Mouse (Mus musculus): Measurements from ENCODE around the gene Ikzf4. TPM values are rescaled to one million over a fixed set of nuclear protein-coding genes. Genes with fewer than 3 reads are reported as not detected.
A peak's percentile ranks its signal among the peaks of the same experiment; 100 is the strongest.
"Not testable (repeated sequence)": the region's sequence is repeated elsewhere in the genome, so short reads cannot be mapped to it uniquely, and the experiment has no call there.

Ikzf4 gene
- polyA plus RNA-seq, 1 experiment from 2014 or later: 1.4 TPM

DNA sequence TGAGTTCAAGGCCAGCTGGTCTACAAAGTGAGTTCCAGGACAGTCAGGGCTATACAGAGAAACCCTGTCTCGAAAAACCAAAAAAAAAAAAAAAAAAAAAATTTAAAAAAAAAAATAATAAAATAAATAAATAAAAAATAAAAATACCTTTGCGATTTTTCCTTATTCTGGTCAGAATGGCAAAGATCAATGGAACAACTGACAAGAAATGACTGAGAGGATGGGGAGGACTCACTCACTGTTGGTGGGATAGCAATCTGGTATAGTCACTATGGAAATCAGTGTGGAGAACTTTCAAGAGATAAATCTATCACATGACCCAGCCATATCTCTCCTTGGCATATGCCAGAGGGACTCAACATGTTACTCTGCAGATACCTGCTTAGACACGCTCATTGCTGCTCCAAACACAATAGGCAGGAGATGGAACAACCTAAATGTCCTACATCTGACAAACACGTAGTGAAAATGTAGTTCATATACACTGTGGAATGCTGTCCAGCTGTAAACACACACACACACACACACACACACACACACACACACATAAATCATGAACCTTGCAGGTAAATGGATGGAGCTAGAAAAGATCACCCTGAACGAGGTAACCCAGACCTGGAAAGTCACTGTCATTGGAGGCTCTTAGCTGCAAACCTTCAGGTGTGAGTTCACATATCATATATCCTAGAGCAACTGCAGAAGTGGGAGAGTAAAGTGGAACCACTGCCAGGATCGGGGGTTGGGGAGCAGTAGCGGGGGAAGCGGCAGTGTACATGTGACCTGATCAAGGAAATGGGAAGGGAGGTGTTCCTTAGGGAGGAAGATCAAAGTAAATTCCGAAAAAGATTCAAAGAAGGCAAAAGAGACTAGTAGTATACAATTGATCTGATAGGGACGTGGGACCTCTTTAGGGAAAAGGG is 18.1 kb downstream of the Ikzf4 start:
- H3K27me3 ChIP-seq (ENCODE audit: insufficient read depth, low read length): no peaks in the 10 kb centered on the region
- H3K36me3 ChIP-seq (ENCODE audit: insufficient read depth, low read length): peaks cover 23% of the 10 kb centered on the region
- H3K4me1 ChIP-seq (ENCODE audit: insufficient read depth, low read length): peaks cover 7% of the 10 kb centered on the region
- no peak overlapping the region for H3K27ac ChIP-seq (ENCODE audit: low read length)
- WGBS: 74% methylated on average over 10 of the region's 10 CpGs
- ATAC-seq (ENCODE audit: low FRiP score, low TSS enrichment): no peak
- H3K9ac ChIP-seq (replicated peaks; ENCODE audit: low read length): no peak overlapping the region
- no peak overlapping the region for H3K4me3 ChIP-seq (ENCODE audit: low read length)
- H3K9me3 ChIP-seq (ENCODE audit: low read length): no peaks in the 10 kb centered on the region
- no peak overlapping the region for H3K4me2 ChIP-seq (replicated peaks; ENCODE audit: low read depth, low read length)

DNA sequence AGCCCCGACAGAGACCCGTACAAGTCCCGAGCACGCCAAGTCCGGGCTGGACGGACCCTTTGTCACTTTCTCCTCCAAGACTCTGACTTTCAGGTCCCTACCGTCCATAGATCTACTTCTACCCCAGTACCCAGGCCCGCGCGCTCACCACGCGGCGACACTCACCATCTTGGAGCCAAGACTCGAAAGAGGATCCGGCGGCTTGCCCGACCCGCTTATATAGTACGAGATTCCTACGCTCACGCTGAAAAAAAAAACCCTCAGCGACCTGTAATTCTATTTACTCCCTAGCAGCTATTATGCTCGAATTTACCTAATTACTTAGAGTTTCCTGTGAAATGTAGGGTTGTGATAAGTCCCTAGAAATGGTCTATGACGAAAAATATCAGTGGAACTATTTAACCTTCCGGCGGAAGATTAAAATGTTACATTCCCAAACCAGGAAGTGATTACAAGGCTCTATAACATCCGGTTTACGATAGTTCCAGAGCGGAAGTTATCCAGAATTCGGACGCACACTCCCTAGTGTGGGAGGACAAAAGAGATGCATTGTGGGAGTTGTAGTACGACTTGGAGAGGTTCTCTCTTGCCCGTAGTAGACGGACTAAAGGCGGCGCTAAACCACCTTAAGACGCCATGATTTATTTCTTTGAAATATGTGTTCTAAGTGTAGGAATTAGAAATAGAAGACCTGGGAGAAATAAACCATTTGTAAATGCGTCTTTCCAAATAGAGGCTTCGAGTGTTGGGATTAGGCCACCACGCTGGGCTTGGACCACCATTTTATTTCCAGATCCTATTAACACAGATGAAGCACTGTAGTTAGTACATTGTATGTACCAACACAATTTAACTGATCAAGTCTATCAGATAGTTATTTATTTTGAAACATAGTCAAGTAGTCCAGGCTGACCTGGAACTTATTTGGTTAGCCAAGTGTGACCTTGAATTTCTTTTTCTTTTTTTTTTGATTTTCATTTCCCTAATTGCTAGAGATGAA is 19.2 kb downstream of the Ikzf4 start, which contains the start of gene Rps26:
TSS of gene Rps26 (minus strand) at position 437 of the 1,000 bp plus-strand sequence.
- 1% methylated on average over 40 of the region's 40 CpGs for WGBS
- ATAC-seq (ENCODE audit: low FRiP score, low TSS enrichment): peak; percentile 98
- Histone ChIP-seq H3K27me3 (ENCODE audit: insufficient read depth, low read length) (no peaks in the 10 kb centered on the region), H3K4me1 (ENCODE audit: insufficient read depth, low read length) (peaks cover 7% of the 10 kb centered on the region), H3K27ac (ENCODE audit: low read length) (peak within 1 kb of the TSS; percentile 61), H3K9me3 (ENCODE audit: low read length) (no peaks in the 10 kb centered on the region), H3K9ac (replicated peaks; ENCODE audit: low read length) (peak within 1 kb of the TSS; percentile 95), H3K36me3 (ENCODE audit: insufficient read depth, low read length) (peaks cover 24% of the 10 kb centered on the region), H3K4me3 (ENCODE audit: low read length) (peak within 1 kb of the TSS; percentile 78), H3K4me2 (replicated peaks; ENCODE audit: low read depth, low read length) (peak within 1 kb of the TSS; percentile 88)

DNA sequence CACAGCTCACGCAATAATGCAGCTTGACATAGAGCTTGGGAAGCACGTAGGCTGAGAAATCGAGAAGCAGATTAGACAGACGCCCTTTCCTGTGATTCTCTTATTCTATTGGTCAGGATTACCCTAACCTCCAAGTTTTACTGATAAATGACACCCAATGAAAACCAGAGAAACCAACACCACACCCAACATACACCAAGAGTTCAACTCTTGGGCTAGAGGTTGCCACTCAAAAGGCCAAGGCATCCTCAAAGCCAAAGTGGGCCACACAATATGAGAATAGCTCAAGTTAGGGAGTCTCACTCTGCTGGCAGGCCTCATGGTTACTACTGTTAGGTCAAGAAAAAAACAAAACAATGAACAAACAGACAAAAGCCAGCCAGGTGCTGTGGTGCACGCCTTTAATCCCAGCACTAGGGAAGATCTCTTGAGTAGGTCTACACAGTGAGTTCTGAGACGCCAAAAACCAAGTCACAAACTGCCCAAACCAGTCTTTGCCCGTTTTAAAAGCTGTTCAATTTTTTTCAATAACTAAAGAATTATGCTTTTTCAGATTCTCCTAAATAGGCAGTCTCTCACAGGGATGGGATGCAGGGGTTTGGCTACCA is 20.4 kb downstream of the Ikzf4 start:
- H3K36me3 ChIP-seq (ENCODE audit: insufficient read depth, low read length): peaks cover 24% of the 10 kb centered on the region
- 43% methylated on average over 7 of the region's 7 CpGs for WGBS
- peak overlapping the region; percentile 61 for H3K27ac ChIP-seq (ENCODE audit: low read length)

DNA sequence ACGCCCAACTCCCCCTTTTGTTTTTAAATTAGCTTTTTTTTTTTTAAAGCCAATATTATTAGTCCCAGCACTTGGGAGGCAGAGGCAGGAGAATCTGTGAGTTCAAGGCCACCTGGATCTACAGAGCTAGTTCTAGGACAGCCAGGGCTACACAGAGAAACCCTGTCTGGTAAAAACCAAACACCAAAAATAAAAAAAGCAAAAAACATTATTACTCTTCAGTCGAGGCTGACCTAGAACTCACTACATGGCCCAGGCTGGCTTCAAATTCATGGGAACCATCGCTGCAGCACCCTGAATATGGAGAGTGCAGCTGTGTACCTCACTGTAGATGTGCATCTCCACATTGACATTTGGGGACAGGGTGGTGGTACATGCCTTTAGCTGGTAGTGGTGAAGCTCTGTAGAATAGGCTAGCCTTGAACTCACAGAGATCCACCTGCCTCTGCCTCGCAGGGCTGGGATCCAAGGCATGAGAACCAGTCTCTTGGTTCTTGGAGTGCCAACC is 22.6 kb downstream of the Ikzf4 start:
- not testable (repeated sequence) for H3K4me3 ChIP-seq (ENCODE audit: low read length); ATAC-seq (ENCODE audit: low FRiP score, low TSS enrichment); H3K4me1 ChIP-seq (ENCODE audit: insufficient read depth, low read length); H3K9me3 ChIP-seq (ENCODE audit: low read length); H3K27me3 ChIP-seq (ENCODE audit: insufficient read depth, low read length); H3K27ac ChIP-seq (ENCODE audit: low read length); H3K9ac ChIP-seq (replicated peaks; ENCODE audit: low read length); H3K4me2 ChIP-seq (replicated peaks; ENCODE audit: low read depth, low read length)
- H3K36me3 ChIP-seq (ENCODE audit: insufficient read depth, low read length): peaks cover 24% of the 10 kb centered on the region
- 86% methylated on average over 4 of the region's 4 CpGs for WGBS

More for the DNA sequence above, 20.4 kb downstream of the Ikzf4 start:
- Histone ChIP-seq H3K4me2 (replicated peaks; ENCODE audit: low read depth, low read length) (peak overlapping the region; percentile 88), H3K9ac (replicated peaks; ENCODE audit: low read length) (peak overlapping the region; percentile 95), H3K4me1 (ENCODE audit: insufficient read depth, low read length) (peaks cover 7% of the 10 kb centered on the region), H3K4me3 (ENCODE audit: low read length) (peak overlapping the region; percentile 78), H3K27me3 (ENCODE audit: insufficient read depth, low read length) (no peaks in the 10 kb centered on the region), H3K9me3 (ENCODE audit: low read length) (no peaks in the 10 kb centered on the region)
- no peak for ATAC-seq (ENCODE audit: low FRiP score, low TSS enrichment)

DNA sequence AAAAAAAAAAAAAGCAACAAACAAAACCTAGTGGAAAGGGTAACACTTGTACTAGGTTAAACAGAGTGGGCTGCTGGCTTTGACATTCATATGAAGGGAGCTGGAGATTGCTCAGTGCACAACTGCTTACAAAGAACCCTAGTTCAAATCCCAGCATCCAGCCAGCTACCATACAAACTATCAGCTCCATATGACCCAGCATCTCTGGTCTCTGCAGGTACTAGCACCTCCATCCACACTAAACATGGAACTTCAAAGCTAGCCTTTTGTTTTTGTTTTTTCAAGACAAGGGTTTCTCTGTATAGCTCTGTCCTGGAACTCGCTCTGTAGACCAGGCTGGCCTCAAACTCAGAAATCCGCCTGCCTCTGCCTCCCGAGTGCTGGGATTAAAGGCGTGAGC is 23.1 kb downstream of the Ikzf4 start:
- Histone ChIP-seq H3K9ac (replicated peaks; ENCODE audit: low read length) (no peak overlapping the region), H3K4me2 (replicated peaks; ENCODE audit: low read depth, low read length) (no peak overlapping the region), H3K4me1 (ENCODE audit: insufficient read depth, low read length) (peaks cover 7% of the 10 kb centered on the region), H3K36me3 (ENCODE audit: insufficient read depth, low read length) (peaks cover 24% of the 10 kb centered on the region), H3K9me3 (ENCODE audit: low read length) (no peaks in the 10 kb centered on the region), H3K27me3 (ENCODE audit: insufficient read depth, low read length) (no peaks in the 10 kb centered on the region), H3K27ac (ENCODE audit: low read length) (no peak overlapping the region), H3K4me3 (ENCODE audit: low read length) (no peak overlapping the region)
- no peak for ATAC-seq (ENCODE audit: low FRiP score, low TSS enrichment)
- 89% methylated on average over 4 of the region's 4 CpGs for WGBS

DNA sequence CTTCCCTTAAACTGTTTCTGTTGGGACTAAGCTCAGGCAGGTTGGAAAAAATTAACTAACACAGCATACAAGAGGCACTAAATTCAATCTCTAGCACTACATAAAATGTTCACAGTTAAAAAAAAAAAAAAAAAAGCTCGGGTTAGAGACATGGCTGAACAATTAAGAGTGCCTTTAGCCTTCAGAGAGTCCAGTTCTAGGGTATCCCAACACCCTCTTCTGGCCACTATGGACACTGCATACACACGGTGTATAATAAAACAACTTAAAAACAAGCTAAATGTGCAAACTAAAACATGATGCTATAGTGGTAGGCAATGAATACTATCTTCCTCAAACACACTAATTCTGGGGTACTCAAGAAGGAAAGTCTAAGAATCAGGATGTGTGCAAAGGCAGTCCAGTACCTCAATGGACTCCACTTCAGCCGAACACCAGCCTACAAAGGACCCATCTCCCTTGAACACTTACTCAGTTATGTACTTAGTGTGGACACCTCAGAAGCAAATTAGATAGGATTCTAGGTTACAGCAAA is 23.7 kb downstream of the Ikzf4 start:
- peaks cover 24% of the 10 kb centered on the region for H3K36me3 ChIP-seq (ENCODE audit: insufficient read depth, low read length)
- H3K4me2 ChIP-seq (replicated peaks; ENCODE audit: low read depth, low read length): no peak overlapping the region
- no peaks in the 10 kb centered on the region for H3K9me3 ChIP-seq (ENCODE audit: low read length)
- ATAC-seq (ENCODE audit: low FRiP score, low TSS enrichment): no peak
- H3K27me3 ChIP-seq (ENCODE audit: insufficient read depth, low read length): no peaks in the 10 kb centered on the region
- 77% methylated on average over 3 of the region's 3 CpGs for WGBS
- no peak overlapping the region for H3K9ac ChIP-seq (replicated peaks; ENCODE audit: low read length)
- H3K4me1 ChIP-seq (ENCODE audit: insufficient read depth, low read length): peaks cover 7% of the 10 kb centered on the region
- H3K27ac ChIP-seq (ENCODE audit: low read length): no peak overlapping the region
- H3K4me3 ChIP-seq (ENCODE audit: low read length): no peak overlapping the region

DNA sequence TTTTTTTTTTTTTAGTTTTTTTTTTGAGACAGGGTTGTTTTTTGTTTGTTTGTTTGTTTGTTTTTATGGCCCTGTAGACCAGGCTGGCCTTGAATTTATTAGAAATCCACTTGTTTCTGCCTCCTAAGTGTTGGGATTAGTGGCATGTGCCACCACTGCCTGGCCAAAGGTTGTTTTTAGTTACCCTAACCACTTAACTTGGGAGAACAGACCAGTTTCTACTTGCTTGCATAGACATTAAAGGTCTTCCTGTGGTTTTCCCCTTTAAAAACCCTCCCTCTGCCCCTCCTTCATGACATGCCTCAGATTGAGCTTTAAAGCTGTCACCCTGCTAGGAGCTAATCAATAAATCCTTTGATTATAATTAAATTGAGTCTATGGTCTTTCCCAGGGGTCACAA is 25.6 kb downstream of the Ikzf4 start:
- Histone ChIP-seq H3K9me3 (ENCODE audit: low read length) (no peaks in the 10 kb centered on the region), H3K27me3 (ENCODE audit: insufficient read depth, low read length) (no peaks in the 10 kb centered on the region), H3K4me2 (replicated peaks; ENCODE audit: low read depth, low read length) (no peak overlapping the region), H3K4me3 (ENCODE audit: low read length) (no peak overlapping the region), H3K9ac (replicated peaks; ENCODE audit: low read length) (no peak overlapping the region), H3K36me3 (ENCODE audit: insufficient read depth, low read length) (peaks cover 24% of the 10 kb centered on the region), H3K4me1 (ENCODE audit: insufficient read depth, low read length) (peaks cover 4% of the 10 kb centered on the region), H3K27ac (ENCODE audit: low read length) (no peak overlapping the region)
- no peak for ATAC-seq (ENCODE audit: low FRiP score, low TSS enrichment)

DNA sequence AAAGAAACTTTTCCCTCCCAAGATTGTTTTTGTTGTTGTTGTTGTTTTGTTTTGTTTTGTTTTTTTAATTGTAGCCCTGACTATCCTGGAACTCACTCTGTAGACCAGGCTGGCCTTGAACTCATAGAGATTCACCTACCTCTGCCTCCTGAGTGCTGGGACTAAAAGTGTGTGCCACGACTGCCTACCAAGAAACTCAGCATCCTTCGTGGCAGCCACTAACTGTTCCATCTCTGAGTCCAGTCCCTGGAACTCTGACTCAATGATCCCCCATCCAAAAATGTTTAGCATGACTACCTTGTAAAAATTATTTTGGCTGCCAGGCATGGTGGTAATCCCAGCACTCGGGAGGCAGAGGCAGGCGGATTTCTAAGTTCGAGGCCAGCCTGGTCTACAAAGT is 26.6 kb downstream of the Ikzf4 start:
- H3K4me1 ChIP-seq (ENCODE audit: insufficient read depth, low read length); H3K27me3 ChIP-seq (ENCODE audit: insufficient read depth, low read length); H3K4me2 ChIP-seq (replicated peaks; ENCODE audit: low read depth, low read length); H3K27ac ChIP-seq (ENCODE audit: low read length); H3K9ac ChIP-seq (replicated peaks; ENCODE audit: low read length); H3K9me3 ChIP-seq (ENCODE audit: low read length); H3K4me3 ChIP-seq (ENCODE audit: low read length); ATAC-seq (ENCODE audit: low FRiP score, low TSS enrichment): not testable (repeated sequence)
- H3K36me3 ChIP-seq (ENCODE audit: insufficient read depth, low read length): peaks cover 13% of the 10 kb centered on the region
- 93% methylated on average over 5 of the region's 5 CpGs for WGBS

DNA sequence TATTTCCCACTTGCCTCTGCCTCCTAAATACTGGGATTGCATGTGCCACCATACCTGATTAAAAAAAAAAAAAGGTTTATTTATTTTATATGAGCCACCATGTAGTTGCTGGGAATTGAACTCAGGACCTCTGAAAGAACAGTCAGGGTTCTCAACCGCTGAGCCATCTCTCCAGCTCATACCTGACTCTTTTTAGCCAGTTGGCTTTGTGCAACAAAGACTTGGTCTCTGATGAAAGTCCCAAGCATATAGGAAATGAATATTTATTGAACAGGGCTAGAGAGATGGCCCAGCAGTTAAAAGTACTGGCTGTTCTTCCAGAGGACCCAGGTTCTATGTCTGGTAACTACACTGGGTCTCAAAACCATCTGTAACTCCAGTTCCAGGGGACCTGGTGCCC is 27.2 kb downstream of the Ikzf4 start:
- H3K4me3 ChIP-seq (ENCODE audit: low read length): no peak overlapping the region
- H3K27ac ChIP-seq (ENCODE audit: low read length): no peak overlapping the region
- 94% methylated on average over 1 of the region's 1 CpGs for WGBS
- peaks cover 8% of the 10 kb centered on the region for H3K36me3 ChIP-seq (ENCODE audit: insufficient read depth, low read length)
- no peaks in the 10 kb centered on the region for H3K9me3 ChIP-seq (ENCODE audit: low read length)
- no peaks in the 10 kb centered on the region for H3K4me1 ChIP-seq (ENCODE audit: insufficient read depth, low read length)
- no peaks in the 10 kb centered on the region for H3K27me3 ChIP-seq (ENCODE audit: insufficient read depth, low read length)
- no peak overlapping the region for H3K4me2 ChIP-seq (replicated peaks; ENCODE audit: low read depth, low read length)
- H3K9ac ChIP-seq (replicated peaks; ENCODE audit: low read length): no peak overlapping the region
- no peak for ATAC-seq (ENCODE audit: low FRiP score, low TSS enrichment)

Data from kidney, embryonic 16.5 days (tissue).